Mouse (Mus musculus): ENCODE results near the gene Adat3. TPM values are rescaled to one million over a fixed set of nuclear protein-coding genes. Genes with fewer than 3 reads are reported as not detected.
"Not testable (repeated sequence)": the region's sequence is repeated elsewhere in the genome, so short reads cannot be mapped to it uniquely, and the experiment has no call there.

Gene Adat3
- polyA plus RNA-seq, 1 experiment from 2014 or later, result 3.5 TPM

- Histone ChIP-seq H3K4me1 (replicated peaks) (peaks cover 23% of the 10 kb centered on the region), H3K4me3 (peak overlapping the region; percentile 74), H3K36me3 (peaks cover 25% of the 10 kb centered on the region), H3K4me2 (peak overlapping the region; percentile 93), H3K27ac (ENCODE audit: poor library complexity, severe bottlenecking) (peak overlapping the region; percentile 76), H3K9ac (peak overlapping the region; percentile 81), H3K27me3 (replicated peaks) (no peaks in the 10 kb centered on the region), H3K9me3 (replicated peaks) (no peaks in the 10 kb centered on the region)
- WGBS, result 31% methylated on average over 7 of the region's 7 CpGs
- ATAC-seq (ENCODE audit: insufficient number of reproducible peaks, low FRiP score), result no peak
These were observed 684 bp downstream of the Adat3 start for GRCm38 (mm10) chr10:80603364-80603763.

DNA sequence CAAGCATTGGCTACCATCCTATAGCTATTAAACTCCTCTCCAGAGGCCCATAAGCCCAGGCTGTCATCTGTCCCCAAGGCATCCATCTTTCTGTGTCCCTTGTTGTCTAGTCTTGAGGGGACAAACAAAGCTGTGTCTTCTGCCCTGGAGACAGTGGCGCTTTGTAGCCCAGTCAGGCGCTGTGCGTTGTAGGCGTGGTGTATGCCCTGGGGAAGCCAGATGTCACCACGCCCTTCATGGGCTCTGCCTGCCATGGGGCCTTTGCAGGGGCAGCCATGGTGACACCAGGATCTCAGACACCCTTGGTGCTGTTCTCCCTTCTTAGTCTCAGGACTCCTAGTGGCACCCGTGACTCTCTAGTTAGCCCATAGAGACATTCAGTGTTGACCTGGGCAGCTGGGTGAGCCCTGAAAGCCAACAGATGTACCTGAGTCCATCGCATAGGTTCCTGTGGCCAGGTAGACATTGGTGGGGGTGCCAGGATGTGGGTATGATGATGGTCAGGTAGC lies 1.4 kb downstream of the Adat3 start:
- ATAC-seq (ENCODE audit: insufficient number of reproducible peaks, low FRiP score), result peak; percentile 72
- Histone ChIP-seq H3K9ac (peak overlapping the region; percentile 81), H3K27ac (ENCODE audit: poor library complexity, severe bottlenecking) (peak overlapping the region; percentile 76; the same call in 1 of the 2 replicates), H3K4me1 (replicated peaks) (peaks cover 23% of the 10 kb centered on the region), H3K9me3 (replicated peaks) (no peaks in the 10 kb centered on the region), H3K36me3 (peaks cover 31% of the 10 kb centered on the region), H3K27me3 (replicated peaks) (no peaks in the 10 kb centered on the region), H3K4me3 (peak overlapping the region; percentile 74), H3K4me2 (peak overlapping the region; percentile 93)
- 77% methylated on average over 7 of the region's 7 CpGs for WGBS

GRCm38 (mm10) chr10:80604988-80605387 lies 2.3 kb downstream of the Adat3 start:
- Histone ChIP-seq H3K27me3 (replicated peaks) (no peaks in the 10 kb centered on the region), H3K36me3 (peaks cover 41% of the 10 kb centered on the region), H3K9ac (no peak overlapping the region), H3K4me2 (no peak overlapping the region), H3K4me3 (no peak overlapping the region), H3K9me3 (replicated peaks) (no peaks in the 10 kb centered on the region), H3K27ac (ENCODE audit: poor library complexity, severe bottlenecking) (no peak overlapping the region), H3K4me1 (replicated peaks) (peaks cover 23% of the 10 kb centered on the region)
- ATAC-seq (ENCODE audit: insufficient number of reproducible peaks, low FRiP score), result no peak
- 81% methylated on average over 2 of the region's 2 CpGs for WGBS

- H3K27me3 ChIP-seq (replicated peaks); H3K9me3 ChIP-seq (replicated peaks); H3K4me2 ChIP-seq; H3K9ac ChIP-seq; H3K27ac ChIP-seq (ENCODE audit: poor library complexity, severe bottlenecking); H3K4me3 ChIP-seq; ATAC-seq (ENCODE audit: insufficient number of reproducible peaks, low FRiP score): not testable (repeated sequence)
- Histone ChIP-seq H3K36me3 (peaks cover 47% of the 10 kb centered on the region), H3K4me1 (replicated peaks) (peaks cover 23% of the 10 kb centered on the region)
- WGBS, result 69% methylated on average over 2 of the region's 4 CpGs
These were observed 3.0 kb downstream of the Adat3 start, which contains the start of gene Gm49322 for GRCm38 (mm10) chr10:80605721-80606120. Gene Gm49322, plus strand, starts transcription at chr10:80606021.

- H3K4me2 ChIP-seq, result no peak overlapping the region
- 89% methylated on average over 23 of the region's 23 CpGs for WGBS
- no peaks in the 10 kb centered on the region for H3K9me3 ChIP-seq (replicated peaks)
- H3K27me3 ChIP-seq (replicated peaks), result no peaks in the 10 kb centered on the region
- no peak overlapping the region for H3K27ac ChIP-seq (ENCODE audit: poor library complexity, severe bottlenecking)
- H3K4me1 ChIP-seq (replicated peaks), result peaks cover 23% of the 10 kb centered on the region
- H3K4me3 ChIP-seq, result no peak overlapping the region
- no peak for ATAC-seq (ENCODE audit: insufficient number of reproducible peaks, low FRiP score)
- no peak overlapping the region for H3K9ac ChIP-seq
- H3K36me3 ChIP-seq, result peaks cover 47% of the 10 kb centered on the region
These were observed 3.6 kb downstream of the Adat3 start for GRCm38 (mm10) chr10:80606306-80606705.

- ATAC-seq (ENCODE audit: insufficient number of reproducible peaks, low FRiP score), result no peak
- no peaks in the 10 kb centered on the region for H3K27me3 ChIP-seq (replicated peaks)
- H3K27ac ChIP-seq (ENCODE audit: poor library complexity, severe bottlenecking), result no peak overlapping the region
- H3K4me1 ChIP-seq (replicated peaks), result peaks cover 23% of the 10 kb centered on the region
- H3K4me3 ChIP-seq, result no peak overlapping the region
- WGBS, result 93% methylated on average over 34 of the region's 34 CpGs
- no peak overlapping the region for H3K4me2 ChIP-seq
- peaks cover 51% of the 10 kb centered on the region for H3K36me3 ChIP-seq
- no peak overlapping the region for H3K9ac ChIP-seq
- H3K9me3 ChIP-seq (replicated peaks), result no peaks in the 10 kb centered on the region
These were observed 4.2 kb downstream of the Adat3 start for GRCm38 (mm10) chr10:80606737-80607350.

- no peak overlapping the region for H3K4me2 ChIP-seq
- peaks cover 64% of the 10 kb centered on the region for H3K36me3 ChIP-seq
- ATAC-seq (ENCODE audit: insufficient number of reproducible peaks, low FRiP score), result no peak
- no peaks in the 10 kb centered on the region for H3K9me3 ChIP-seq (replicated peaks)
- H3K27ac ChIP-seq (ENCODE audit: poor library complexity, severe bottlenecking), result no peak overlapping the region
- no peaks in the 10 kb centered on the region for H3K27me3 ChIP-seq (replicated peaks)
- no peak overlapping the region for H3K4me3 ChIP-seq
- 77% methylated on average over 3 of the region's 3 CpGs for WGBS
- peaks cover 16% of the 10 kb centered on the region for H3K4me1 ChIP-seq (replicated peaks)
- H3K9ac ChIP-seq, result no peak overlapping the region
These were observed 5.8 kb downstream of the Adat3 start for GRCm38 (mm10) chr10:80608435-80608834.

- ATAC-seq (ENCODE audit: insufficient number of reproducible peaks, low FRiP score), result no peak
- no peak overlapping the region for H3K27ac ChIP-seq (ENCODE audit: poor library complexity, severe bottlenecking)
- H3K9ac ChIP-seq, result no peak overlapping the region
- H3K9me3 ChIP-seq (replicated peaks), result no peaks in the 10 kb centered on the region
- no peaks in the 10 kb centered on the region for H3K27me3 ChIP-seq (replicated peaks)
- peaks cover 6% of the 10 kb centered on the region for H3K4me1 ChIP-seq (replicated peaks)
- no peak overlapping the region for H3K4me2 ChIP-seq
- 84% methylated on average over 10 of the region's 10 CpGs for WGBS
- H3K36me3 ChIP-seq, result peaks cover 72% of the 10 kb centered on the region
- no peak overlapping the region for H3K4me3 ChIP-seq
These were observed 6.7 kb downstream of the Adat3 start for GRCm38 (mm10) chr10:80609269-80609924.

- Histone ChIP-seq H3K4me1 (replicated peaks) (no peaks in the 10 kb centered on the region), H3K4me3 (no peak overlapping the region), H3K9me3 (replicated peaks) (no peaks in the 10 kb centered on the region), H3K27ac (ENCODE audit: poor library complexity, severe bottlenecking) (no peak overlapping the region), H3K9ac (no peak overlapping the region), H3K4me2 (no peak overlapping the region), H3K36me3 (peaks cover 80% of the 10 kb centered on the region), H3K27me3 (replicated peaks) (no peaks in the 10 kb centered on the region)
- ATAC-seq (ENCODE audit: insufficient number of reproducible peaks, low FRiP score), result no peak
- 89% methylated on average over 9 of the region's 9 CpGs for WGBS
These were observed 7.6 kb downstream of the Adat3 start for GRCm38 (mm10) chr10:80610116-80610785.

GRCm38 (mm10) chr10:80611024-80611423 lies 8.3 kb downstream of the Adat3 start:
- 66% methylated on average over 4 of the region's 4 CpGs for WGBS
- Histone ChIP-seq H3K9me3 (replicated peaks) (no peaks in the 10 kb centered on the region), H3K4me1 (replicated peaks) (no peaks in the 10 kb centered on the region), H3K4me3 (no peak overlapping the region), H3K27me3 (replicated peaks) (no peaks in the 10 kb centered on the region), H3K9ac (no peak overlapping the region), H3K4me2 (no peak overlapping the region), H3K27ac (ENCODE audit: poor library complexity, severe bottlenecking) (no peak overlapping the region), H3K36me3 (peaks cover 87% of the 10 kb centered on the region)
- ATAC-seq (ENCODE audit: insufficient number of reproducible peaks, low FRiP score), result 0 out of 2 replicates have a peak, but pooled peaks have one; percentile 8

DNA sequence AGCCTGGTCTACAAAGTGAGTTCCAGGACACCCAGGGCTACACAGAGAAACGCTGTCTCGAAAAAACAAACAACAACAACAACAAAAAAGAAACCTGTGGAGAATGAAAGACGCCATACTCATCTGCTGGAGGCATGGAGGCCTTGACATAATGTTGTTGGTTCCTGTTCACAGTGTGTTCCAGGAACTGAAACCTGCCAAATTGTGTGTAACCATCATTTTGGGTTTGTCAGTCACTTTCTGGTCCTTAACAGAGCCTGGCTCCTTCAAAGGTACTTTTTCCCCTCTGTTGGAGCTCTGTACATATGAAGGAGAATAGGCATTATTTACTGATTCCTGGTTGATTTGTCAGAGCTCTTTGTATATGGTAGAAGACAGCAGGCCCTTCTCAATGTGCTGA lies 9.2 kb downstream of the Adat3 start:
- no peak overlapping the region for H3K9ac ChIP-seq
- H3K27me3 ChIP-seq (replicated peaks), result no peaks in the 10 kb centered on the region
- no peak overlapping the region for H3K4me3 ChIP-seq
- H3K36me3 ChIP-seq, result peaks cover 83% of the 10 kb centered on the region
- H3K27ac ChIP-seq (ENCODE audit: poor library complexity, severe bottlenecking), result no peak overlapping the region
- H3K4me1 ChIP-seq (replicated peaks), result no peaks in the 10 kb centered on the region
- no peak overlapping the region for H3K4me2 ChIP-seq
- 96% methylated on average over 3 of the region's 3 CpGs for WGBS
- no peaks in the 10 kb centered on the region for H3K9me3 ChIP-seq (replicated peaks)
- no peak for ATAC-seq (ENCODE audit: insufficient number of reproducible peaks, low FRiP score)

Data from heart, embryonic 12.5 days (tissue).